Mouse (Mus musculus): ENCODE measurements around the gene Cadps2. TPM values are rescaled to one million over a fixed set of nuclear protein-coding genes. Genes with fewer than 3 reads are reported as not detected.

Gene Cadps2
- polyA plus RNA-seq, 1 experiment from 2014 or later: 4.3 TPM

GRCm38 (mm10) chr6:23522556-23522955 lies 316.7 kb downstream of the Cadps2 start:
- Histone ChIP-seq H3K9me3 (no peaks in the 10 kb centered on the region), H3K4me3 (no peak overlapping the region), H3K27me3 (no peaks in the 10 kb centered on the region), H3K4me1 (no peaks in the 10 kb centered on the region), H3K4me2 (replicated peaks) (no peak overlapping the region), H3K36me3 (no peaks in the 10 kb centered on the region), H3K27ac (no peak overlapping the region), H3K9ac (no peak overlapping the region)
- WGBS: 90% methylated on average over 5 of the region's 5 CpGs
- ATAC-seq (ENCODE audit: insufficient number of reproducible peaks, insufficient read depth, low FRiP score, low TSS enrichment): no peak

- no peak for ATAC-seq (ENCODE audit: insufficient number of reproducible peaks, insufficient read depth, low FRiP score, low TSS enrichment)
- H3K9me3 ChIP-seq: no peaks in the 10 kb centered on the region
These were observed 340.6 kb downstream of the Cadps2 start for GRCm38 (mm10) chr6:23498611-23499010.

GRCm38 (mm10) chr6:23491804-23492203 lies 347.4 kb downstream of the Cadps2 start:
- Histone ChIP-seq H3K9ac (no peak overlapping the region), H3K27me3 (no peaks in the 10 kb centered on the region), H3K27ac (no peak overlapping the region), H3K4me3 (no peak overlapping the region), H3K4me2 (replicated peaks) (no peak overlapping the region), H3K36me3 (no peaks in the 10 kb centered on the region), H3K4me1 (no peaks in the 10 kb centered on the region), H3K9me3 (no peaks in the 10 kb centered on the region)
- 42% methylated on average over 7 of the region's 7 CpGs for WGBS
- no peak for ATAC-seq (ENCODE audit: insufficient number of reproducible peaks, insufficient read depth, low FRiP score, low TSS enrichment)

More at GRCm38 (mm10) chr6:23498611-23499010, 340.6 kb downstream of the Cadps2 start:
- H3K27me3 ChIP-seq: no peaks in the 10 kb centered on the region
- no peak overlapping the region for H3K4me3 ChIP-seq
- H3K9ac ChIP-seq: no peak overlapping the region
- no peak overlapping the region for H3K4me2 ChIP-seq (replicated peaks)
- H3K27ac ChIP-seq: no peak overlapping the region
- no peaks in the 10 kb centered on the region for H3K36me3 ChIP-seq
- WGBS: 54% methylated on average over 5 of the region's 5 CpGs
- H3K4me1 ChIP-seq: no peaks in the 10 kb centered on the region

GRCm38 (mm10) chr6:23490431-23490830 lies 348.8 kb downstream of the Cadps2 start:
- no peaks in the 10 kb centered on the region for H3K36me3 ChIP-seq
- no peak overlapping the region for H3K4me2 ChIP-seq (replicated peaks)
- H3K27ac ChIP-seq: no peak overlapping the region
- no peak overlapping the region for H3K4me3 ChIP-seq
- 77% methylated on average over 2 of the region's 2 CpGs for WGBS
- H3K4me1 ChIP-seq: no peaks in the 10 kb centered on the region
- no peaks in the 10 kb centered on the region for H3K9me3 ChIP-seq
- H3K27me3 ChIP-seq: no peaks in the 10 kb centered on the region
- ATAC-seq (ENCODE audit: insufficient number of reproducible peaks, insufficient read depth, low FRiP score, low TSS enrichment): no peak
- no peak overlapping the region for H3K9ac ChIP-seq

GRCm38 (mm10) chr6:23489046-23489445 lies 350.2 kb downstream of the Cadps2 start:
- Histone ChIP-seq H3K27me3 (no peaks in the 10 kb centered on the region), H3K36me3 (no peaks in the 10 kb centered on the region), H3K4me1 (no peaks in the 10 kb centered on the region), H3K9me3 (no peaks in the 10 kb centered on the region), H3K4me2 (replicated peaks) (no peak overlapping the region), H3K27ac (no peak overlapping the region), H3K9ac (no peak overlapping the region), H3K4me3 (no peak overlapping the region)
- 83% methylated on average over 2 of the region's 2 CpGs for WGBS
- no peak for ATAC-seq (ENCODE audit: insufficient number of reproducible peaks, insufficient read depth, low FRiP score, low TSS enrichment)

- H3K36me3 ChIP-seq: no peaks in the 10 kb centered on the region
- no peak overlapping the region for H3K9ac ChIP-seq
- no peak overlapping the region for H3K27ac ChIP-seq
- H3K4me3 ChIP-seq: no peak overlapping the region
- WGBS: 64% methylated on average over 2 of the region's 2 CpGs
- no peaks in the 10 kb centered on the region for H3K4me1 ChIP-seq
- no peaks in the 10 kb centered on the region for H3K9me3 ChIP-seq
- no peak overlapping the region for H3K4me2 ChIP-seq (replicated peaks)
- no peak for ATAC-seq (ENCODE audit: insufficient number of reproducible peaks, insufficient read depth, low FRiP score, low TSS enrichment)
- no peaks in the 10 kb centered on the region for H3K27me3 ChIP-seq
These were observed 366.5 kb downstream of the Cadps2 start for GRCm38 (mm10) chr6:23472686-23473085.

- Histone ChIP-seq H3K27ac (no peak overlapping the region), H3K4me2 (replicated peaks) (no peak overlapping the region), H3K27me3 (no peaks in the 10 kb centered on the region), H3K4me3 (no peak overlapping the region), H3K4me1 (no peaks in the 10 kb centered on the region), H3K9ac (no peak overlapping the region), H3K9me3 (no peaks in the 10 kb centered on the region), H3K36me3 (no peaks in the 10 kb centered on the region)
- no peak for ATAC-seq (ENCODE audit: insufficient number of reproducible peaks, insufficient read depth, low FRiP score, low TSS enrichment)
- WGBS: 58% methylated on average over 2 of the region's 2 CpGs
These were observed 367.4 kb downstream of the Cadps2 start for GRCm38 (mm10) chr6:23471830-23472229.

GRCm38 (mm10) chr6:23467885-23468284 lies 371.3 kb downstream of the Cadps2 start:
- Histone ChIP-seq H3K4me2 (replicated peaks) (no peak overlapping the region), H3K4me3 (no peak overlapping the region), H3K4me1 (no peaks in the 10 kb centered on the region), H3K27me3 (no peaks in the 10 kb centered on the region), H3K9ac (no peak overlapping the region), H3K36me3 (no peaks in the 10 kb centered on the region), H3K9me3 (no peaks in the 10 kb centered on the region), H3K27ac (no peak overlapping the region)
- no peak for ATAC-seq (ENCODE audit: insufficient number of reproducible peaks, insufficient read depth, low FRiP score, low TSS enrichment)
- WGBS: 73% methylated on average over 4 of the region's 4 CpGs

GRCm38 (mm10) chr6:23462600-23463280 lies 376.5 kb downstream of the Cadps2 start:
- Histone ChIP-seq H3K4me1 (no peaks in the 10 kb centered on the region), H3K27ac (no peak overlapping the region), H3K4me2 (replicated peaks) (no peak overlapping the region), H3K4me3 (no peak overlapping the region), H3K9ac (no peak overlapping the region), H3K36me3 (no peaks in the 10 kb centered on the region), H3K27me3 (no peaks in the 10 kb centered on the region), H3K9me3 (no peaks in the 10 kb centered on the region)
- 24% methylated on average over 8 of the region's 8 CpGs for WGBS
- ATAC-seq (ENCODE audit: insufficient number of reproducible peaks, insufficient read depth, low FRiP score, low TSS enrichment): no peak

GRCm38 (mm10) chr6:23457748-23458147 lies 381.5 kb downstream of the Cadps2 start:
- H3K4me2 ChIP-seq (replicated peaks): no peak overlapping the region
- H3K4me3 ChIP-seq: no peak overlapping the region
- H3K27ac ChIP-seq: no peak overlapping the region
- no peak overlapping the region for H3K9ac ChIP-seq
- H3K4me1 ChIP-seq: no peaks in the 10 kb centered on the region
- no peak for ATAC-seq (ENCODE audit: insufficient number of reproducible peaks, insufficient read depth, low FRiP score, low TSS enrichment)
- no peaks in the 10 kb centered on the region for H3K9me3 ChIP-seq
- no peaks in the 10 kb centered on the region for H3K27me3 ChIP-seq
- H3K36me3 ChIP-seq: no peaks in the 10 kb centered on the region
- 3% methylated on average over 5 of the region's 5 CpGs for WGBS

GRCm38 (mm10) chr6:23453907-23454306 lies 385.3 kb downstream of the Cadps2 start:
- ATAC-seq (ENCODE audit: insufficient number of reproducible peaks, insufficient read depth, low FRiP score, low TSS enrichment): no peak
- Histone ChIP-seq H3K27me3 (no peaks in the 10 kb centered on the region), H3K9ac (no peak overlapping the region), H3K4me2 (replicated peaks) (no peak overlapping the region), H3K36me3 (no peaks in the 10 kb centered on the region), H3K9me3 (no peaks in the 10 kb centered on the region), H3K4me1 (no peaks in the 10 kb centered on the region), H3K4me3 (no peak overlapping the region), H3K27ac (no peak overlapping the region)
- 48% methylated on average over 5 of the region's 5 CpGs for WGBS

- no peak overlapping the region for H3K4me2 ChIP-seq (replicated peaks)
- no peak overlapping the region for H3K9ac ChIP-seq
- WGBS: 72% methylated on average over 3 of the region's 3 CpGs
- H3K4me1 ChIP-seq: no peaks in the 10 kb centered on the region
- no peak overlapping the region for H3K4me3 ChIP-seq
- no peaks in the 10 kb centered on the region for H3K9me3 ChIP-seq
- no peaks in the 10 kb centered on the region for H3K36me3 ChIP-seq
- no peaks in the 10 kb centered on the region for H3K27me3 ChIP-seq
- ATAC-seq (ENCODE audit: insufficient number of reproducible peaks, insufficient read depth, low FRiP score, low TSS enrichment): no peak
- H3K27ac ChIP-seq: no peak overlapping the region
These were observed 399.3 kb downstream of the Cadps2 start for GRCm38 (mm10) chr6:23439897-23440296.
